In genomic region chrX:48139368-48140285, GRCm38 (mm10) we compare ENCODE assay signal across 10 mouse cellular contexts. TPM values are rescaled to one million over a fixed set of nuclear protein-coding genes. Genes with fewer than 3 reads are reported as not detected.
DNase-seq lines count a peak whose midpoint lies in the region; ATAC-seq and TF ChIP-seq lines count a peak whose summit lies in the region.
"Had no signal": no experiment of that assay in that cellular context is flagged by ENCODE, and none has a peak within 500 bp of the region (broad histone marks: within the 10 kb centered on the region; RNA-seq: fewer than 3 reads in every experiment).

No protein-coding gene starts in this region.

- no peak overlapping the region for H3K4me3 ChIP-seq in midbrain, embryonic 13.5 days (replicated peaks)
- H3K4me3 ChIP-seq in midbrain, postnatal 0 days (ENCODE audit: low read depth, low read length) = no peak overlapping the region
- no peak overlapping the region for H3K4me3 ChIP-seq in liver, embryonic 12.5 days

- no peaks in the 10 kb centered on the region; the same call in 1 of the 2 replicates for H3K27me3 ChIP-seq in midbrain, embryonic 13.5 days
- no peaks in the 10 kb centered on the region for H3K27me3 ChIP-seq in midbrain, postnatal 0 days (ENCODE audit: insufficient read depth, low read length)
- H3K27me3 ChIP-seq in liver, embryonic 12.5 days (replicated peaks) = 0 out of 2 replicates have a peak, but pooled peaks cover 6% of the 10 kb centered on the region

- no peak overlapping the region for H3K9ac ChIP-seq in midbrain, embryonic 13.5 days (replicated peaks)
- H3K9ac ChIP-seq in midbrain, postnatal 0 days (replicated peaks; ENCODE audit: low read length, poor library complexity, severe bottlenecking) = no peak overlapping the region
- H3K9ac ChIP-seq in liver, embryonic 12.5 days = no peak overlapping the region

- 0 out of 2 replicates have a peak, but pooled peaks have one; percentile 25 for ATAC-seq in midbrain, embryonic 13.5 days
- no peak for ATAC-seq in midbrain, postnatal 0 days (ENCODE audit: low FRiP score)
- ATAC-seq in liver, embryonic 12.5 days = no peak

- H3K9me3 ChIP-seq in midbrain, embryonic 13.5 days = no peaks in the 10 kb centered on the region
- H3K9me3 ChIP-seq in midbrain, postnatal 0 days (ENCODE audit: low read length) = no peaks in the 10 kb centered on the region
- no peaks in the 10 kb centered on the region for H3K9me3 ChIP-seq in liver, embryonic 12.5 days (replicated peaks)

- H3K36me3 ChIP-seq in midbrain, embryonic 13.5 days = no peaks in the 10 kb centered on the region
- H3K36me3 ChIP-seq in midbrain, postnatal 0 days (ENCODE audit: insufficient read depth, low read length) = no peaks in the 10 kb centered on the region
- H3K36me3 ChIP-seq in liver, embryonic 12.5 days = no peaks in the 10 kb centered on the region

- 0 out of 2 replicates have a peak, but pooled peaks cover 6% of the 10 kb centered on the region for H3K4me1 ChIP-seq in midbrain, embryonic 13.5 days (replicated peaks)
- no peaks in the 10 kb centered on the region for H3K4me1 ChIP-seq in midbrain, postnatal 0 days (ENCODE audit: insufficient read depth, low read length)
- H3K4me1 ChIP-seq in liver, embryonic 12.5 days = peaks cover 57% of the 10 kb centered on the region

- H3K4me2 ChIP-seq in midbrain, embryonic 13.5 days (replicated peaks) = 0 out of 2 replicates have a peak overlapping the region, but pooled peaks have one; percentile 0
- H3K4me2 ChIP-seq in midbrain, postnatal 0 days (ENCODE audit: low read depth, low read length, poor library complexity, severe bottlenecking) = no peak overlapping the region
- peak overlapping the region; percentile 38 for H3K4me2 ChIP-seq in liver, embryonic 12.5 days

- H3K27ac ChIP-seq in midbrain, embryonic 13.5 days = no peak overlapping the region
- no peak overlapping the region for H3K27ac ChIP-seq in midbrain, postnatal 0 days (ENCODE audit: low read depth, low read length)
- 0 out of 2 replicates have a peak overlapping the region, but pooled peaks have one; percentile 40 for H3K27ac ChIP-seq in liver, embryonic 12.5 days

- DNase-seq in embryo, embryonic 10 days (ENCODE audit: low spot score) = peak; percentile 5
- no peak for DNase-seq in embryo, embryonic 11 days
- no peak for DNase-seq in midbrain, postnatal 0 days (ENCODE audit: low spot score)
- peak; percentile 61 for DNase-seq in thymus, postnatal 25 days
- DNase-seq in cerebellum, adult 11-12 months = no peak
- DNase-seq in cerebellum, postnatal 4 days (ENCODE audit: low spot score in 2 of 2) = no peak
- DNase-seq: cerebellum, adult 9-11 months; gastrocnemius, postnatal 25 days had no signal

- no peak for TF ChIP-seq CTCF in midbrain, postnatal 0 days (IDR thresholded peaks at IDR 0.05)

- WGBS in midbrain, embryonic 13.5 days = 31% methylated on average over 14 of the region's 14 CpGs
- 36% methylated on average over 14 of the region's 14 CpGs for WGBS in midbrain, postnatal 0 days
- 35% methylated on average over 14 of the region's 14 CpGs for WGBS in liver, embryonic 12.5 days (ENCODE audit: insufficient replicate concordance)

RNA-seq across cellular contexts. Expression of gene Sash3, which starts 6.6 kb away (rescaled TPM):
- 0.85 and 0.93 TPM in 2 replicates for polyA plus RNA-seq in midbrain, embryonic 13.5 days (2015; fragmentation: Nextera tagmentation; extraction: Ambion mirVana)
- total RNA-seq in midbrain, postnatal 0 days (2014; rRNA removed) = 0.22 and 0.76 TPM in 2 replicates
- polyA plus RNA-seq in midbrain, postnatal 0 days (2015; fragmentation: Nextera tagmentation; extraction: Ambion mirVana) = 1.0 and 1.2 TPM in 2 replicates
- 9.7 and 10.0 TPM in 2 replicates for polyA plus RNA-seq in liver, embryonic 12.5 days (2016; fragmentation: Nextera tagmentation; extraction: Ambion mirVana)

RNA-seq across cellular contexts. Expression of gene Xpnpep2, which starts 31.1 kb away (rescaled TPM):
- 0.93 and 1.3 TPM in 2 replicates for polyA plus RNA-seq in midbrain, embryonic 13.5 days (2015; fragmentation: Nextera tagmentation; extraction: Ambion mirVana)
- 3.3 and 6.3 TPM in 2 replicates for total RNA-seq in midbrain, postnatal 0 days (2014; rRNA removed)
- polyA plus RNA-seq in midbrain, postnatal 0 days (2015; fragmentation: Nextera tagmentation; extraction: Ambion mirVana) = 0.79 and 0.85 TPM in 2 replicates
- polyA plus RNA-seq in liver, embryonic 12.5 days (2016; fragmentation: Nextera tagmentation; extraction: Ambion mirVana) = 0.14 TPM in 1 of 2 replicates, not detected in the other

Comparison
In these comparisons a context has a peak if more than half of its experiments do, and no peak if none do; other contexts are left out.
1. DNase-seq: peak in embryo, embryonic 10 days (single experiment) and thymus, postnatal 25 days (single experiment); none in embryo, embryonic 11 days (single experiment), midbrain, postnatal 0 days (single experiment), cerebellum, adult 11-12 months (single experiment) and cerebellum, postnatal 4 days (0 of 2).